Mouse (Mus musculus) megakaryocyte progenitor cell, adult 5-6 weeks (primary cell): ENCODE results near the gene Ppp1r3e. TPM values are rescaled to one million over a fixed set of nuclear protein-coding genes. Genes with fewer than 3 reads are reported as not detected.

Experiments
- total RNA-seq, 2 experiments: library from RNA; stranded (forward) in 1 of 2; stranded (reverse) in 1 of 2; fragments of 157-497, 149-512 nt in 1 of 2; fragments of 200-1000 nt in 1 of 2; gene quantifications; 2 replicates each; pipeline versions ENCODE4 v1.2.3 to v1.2.4; 2015 to 2017

Gene Ppp1r3e
- total RNA-seq, 2 experiments from 2014 or later = 5.0 to 26.3 TPM

Other genes with a start within 250 kb of the Ppp1r3e start
- gene Gm17606, start 236.6 kb downstream of the Ppp1r3e start, total RNA-seq (2015) = not detected in 2 replicates
- not detected in 2 replicates for gene Gm17606, start 236.6 kb downstream of the Ppp1r3e start, total RNA-seq (2017)
- gene Cdh24, start 236.2 kb downstream of the Ppp1r3e start, total RNA-seq (2015) = 0.39 and 0.62 TPM in 2 replicates
- gene Cdh24, start 236.2 kb downstream of the Ppp1r3e start, total RNA-seq (2017) = 0.71 and 0.92 TPM in 2 replicates
- gene 1700123O20Rik, start 191.3 kb downstream of the Ppp1r3e start, total RNA-seq (2015) = 75.7 and 80.2 TPM in 2 replicates
- gene 1700123O20Rik, start 191.3 kb downstream of the Ppp1r3e start, total RNA-seq (2017) = 47.3 and 52.3 TPM in 2 replicates
- 170 and 177 TPM in 2 replicates for gene Acin1, start 190.6 kb downstream of the Ppp1r3e start, total RNA-seq (2015)
- 223 and 235 TPM in 2 replicates for gene Acin1, start 190.6 kb downstream of the Ppp1r3e start, total RNA-seq (2017)
- 0.12 TPM in 1 of 2 replicates, not detected in the other for gene Gm29776, start 178.7 kb downstream of the Ppp1r3e start, total RNA-seq (2015)
- not detected in 2 replicates for gene Gm29776, start 178.7 kb downstream of the Ppp1r3e start, total RNA-seq (2017)
- 24.2 and 33.5 TPM in 2 replicates for gene Cebpe, start 165.4 kb downstream of the Ppp1r3e start, total RNA-seq (2015)
- 52.6 and 82.0 TPM in 2 replicates for gene Cebpe, start 165.4 kb downstream of the Ppp1r3e start, total RNA-seq (2017)
- 4.7 and 7.7 TPM in 2 replicates for gene Slc7a8, start 95.6 kb downstream of the Ppp1r3e start, total RNA-seq (2015)
- 1.4 and 2.0 TPM in 2 replicates for gene Slc7a8, start 95.6 kb downstream of the Ppp1r3e start, total RNA-seq (2017)
- not detected in 2 replicates for gene Rnf212b, start 63.4 kb downstream of the Ppp1r3e start, total RNA-seq (2015)
- gene Rnf212b, start 63.4 kb downstream of the Ppp1r3e start, total RNA-seq (2017) = not detected in 2 replicates
- 9.6 and 20.5 TPM in 2 replicates for gene Homez, start 6.6 kb downstream of the Ppp1r3e start, total RNA-seq (2015)
- gene Homez, start 6.6 kb downstream of the Ppp1r3e start, total RNA-seq (2017) = 10.0 and 15.0 TPM in 2 replicates
- 3.5 and 4.0 TPM in 2 replicates for gene Bcl2l2, start 5.8 kb upstream of the Ppp1r3e start, total RNA-seq (2015)
- gene Bcl2l2, start 5.8 kb upstream of the Ppp1r3e start, total RNA-seq (2017) = 7.2 and 9.5 TPM in 2 replicates
- gene Gm20521, start 5.9 kb upstream of the Ppp1r3e start, total RNA-seq (2015) = not detected in 2 replicates
- gene Gm20521, start 5.9 kb upstream of the Ppp1r3e start, total RNA-seq (2017) = 0.30 and 1.5 TPM in 2 replicates
- gene Pabpn1, start 14.9 kb upstream of the Ppp1r3e start, total RNA-seq (2015) = 103 and 113 TPM in 2 replicates
- gene Pabpn1, start 14.9 kb upstream of the Ppp1r3e start, total RNA-seq (2017) = 320 and 416 TPM in 2 replicates
- 1.3 and 3.0 TPM in 2 replicates for gene Slc22a17, start 35.6 kb upstream of the Ppp1r3e start, total RNA-seq (2015)
- 1.3 and 1.4 TPM in 2 replicates for gene Slc22a17, start 35.6 kb upstream of the Ppp1r3e start, total RNA-seq (2017)
- gene Efs, start 48.6 kb upstream of the Ppp1r3e start, total RNA-seq (2015) = not detected in 2 replicates
- gene Efs, start 48.6 kb upstream of the Ppp1r3e start, total RNA-seq (2017) = not detected in 2 replicates
- not detected in 2 replicates for gene Il25, start 55.1 kb upstream of the Ppp1r3e start, total RNA-seq (2015)
- gene Il25, start 55.1 kb upstream of the Ppp1r3e start, total RNA-seq (2017) = not detected in 2 replicates
- gene Cmtm5, start 58.7 kb upstream of the Ppp1r3e start, total RNA-seq (2015) = not detected in 2 replicates
- gene Cmtm5, start 58.7 kb upstream of the Ppp1r3e start, total RNA-seq (2017) = not detected in 2 replicates
- gene Myh6, start 89.4 kb upstream of the Ppp1r3e start, total RNA-seq (2015) = not detected in 2 replicates
- not detected in 2 replicates for gene Myh6, start 89.4 kb upstream of the Ppp1r3e start, total RNA-seq (2017)
- gene Gm17428, start 99.4 kb upstream of the Ppp1r3e start, total RNA-seq (2015) = not detected in 2 replicates
- gene Gm17428, start 99.4 kb upstream of the Ppp1r3e start, total RNA-seq (2017) = not detected in 2 replicates
- not detected in 2 replicates for gene Myh7, start 117.1 kb upstream of the Ppp1r3e start, total RNA-seq (2015)
- gene Myh7, start 117.1 kb upstream of the Ppp1r3e start, total RNA-seq (2017) = not detected in 2 replicates
- 57.0 and 72.1 TPM in 2 replicates for gene Ngdn, start 137.9 kb upstream of the Ppp1r3e start, total RNA-seq (2015)
- 58.4 and 63.3 TPM in 2 replicates for gene Ngdn, start 137.9 kb upstream of the Ppp1r3e start, total RNA-seq (2017)
- 2.5 and 3.1 TPM in 2 replicates for gene Zfhx2, start 214.8 kb upstream of the Ppp1r3e start, total RNA-seq (2015)
- gene Zfhx2, start 214.8 kb upstream of the Ppp1r3e start, total RNA-seq (2017) = 0.75 and 1.1 TPM in 2 replicates
- 7.3 and 7.7 TPM in 2 replicates for gene Thtpa, start 217.2 kb upstream of the Ppp1r3e start, total RNA-seq (2015)
- gene Thtpa, start 217.2 kb upstream of the Ppp1r3e start, total RNA-seq (2017) = 10.9 and 11.5 TPM in 2 replicates
- gene Ap1g2, start 229.0 kb upstream of the Ppp1r3e start, total RNA-seq (2015) = 31.3 and 52.7 TPM in 2 replicates
- 17.4 and 18.3 TPM in 2 replicates for gene Ap1g2, start 229.0 kb upstream of the Ppp1r3e start, total RNA-seq (2017)
- not detected in 2 replicates for gene Jph4, start 239.4 kb upstream of the Ppp1r3e start, total RNA-seq (2015)
- gene Jph4, start 239.4 kb upstream of the Ppp1r3e start, total RNA-seq (2017) = not detected in 2 replicates